Mouse (Mus musculus) ES-CJ7 (cell line): Measurements from ENCODE around the gene Plac8.

Experiments
- DNase-seq: peaks from one replicate; pipeline ENCODE4 v3.0.0; 2011; ENCODE audit warnings: low read depth, low spot score

Gene Plac8

GRCm38 (mm10) chr5:100546294-100547080 is 25.6 kb downstream of the Plac8 start:
- DNase-seq = no peak

- peak; percentile 27 for DNase-seq
Observed at GRCm38 (mm10) chr5:100536638-100537037, 35.4 kb downstream of the Plac8 start.

- DNase-seq = no peak
Observed at GRCm38 (mm10) chr5:100535826-100536225, 36.2 kb downstream of the Plac8 start.

GRCm38 (mm10) chr5:100526164-100526563 is 45.9 kb downstream of the Plac8 start:
- no peak for DNase-seq

- DNase-seq = no peak
Observed at GRCm38 (mm10) chr5:100525620-100526019, 46.4 kb downstream of the Plac8 start.

GRCm38 (mm10) chr5:100524921-100525320 is 47.1 kb downstream of the Plac8 start:
- DNase-seq = no peak

GRCm38 (mm10) chr5:100523331-100523730 is 48.7 kb downstream of the Plac8 start:
- no peak for DNase-seq

GRCm38 (mm10) chr5:100520223-100520622 is 51.8 kb downstream of the Plac8 start:
- DNase-seq = no peak

GRCm38 (mm10) chr5:100519027-100519411 is 53.0 kb downstream of the Plac8 start:
- DNase-seq = no peak

GRCm38 (mm10) chr5:100518049-100519026 is 53.7 kb downstream of the Plac8 start, which contains the start of gene Cops4:
Cops4 (plus strand) TSS chr5:100518309.
- peak; percentile 100 for DNase-seq

GRCm38 (mm10) chr5:100512576-100512975 is 59.5 kb downstream of the Plac8 start:
- DNase-seq = no peak

GRCm38 (mm10) chr5:100509247-100509646 is 62.8 kb downstream of the Plac8 start:
- no peak for DNase-seq
